Mouse (Mus musculus) erythroblast, embryonic 14.5 days (primary cell): ENCODE data around the gene Zfp3. TPM values are rescaled to one million over a fixed set of nuclear protein-coding genes. Genes with fewer than 3 reads are reported as not detected.
"Not testable (repeated sequence)": the region's sequence is repeated elsewhere in the genome, so short reads cannot be mapped to it uniquely, and the experiment has no call there.

ENCODE experiments used
- H3K27me3 ChIP-seq: 2 replicates; pipeline ENCODE4 v1.6.1; 2012; ENCODE audit warnings: inconsistent platforms; ENCODE audit not compliant: control insufficient read depth
- H3K36me3 ChIP-seq: 2 replicates; pipeline ENCODE4 v1.6.1; 2012; ENCODE audit warnings: mild to moderate bottlenecking, inconsistent platforms; ENCODE audit not compliant: control insufficient read depth
- H3K4me1 ChIP-seq: 2 replicates; pipeline ENCODE4 v1.6.1; 2012; ENCODE audit warnings: inconsistent platforms; ENCODE audit not compliant: control insufficient read depth
- H3K4me3 ChIP-seq: replicated peaks from 2 replicates; pipeline ENCODE3; 2012; ENCODE audit warnings: moderate library complexity, mild to moderate bottlenecking, inconsistent platforms
- H3K9me3 ChIP-seq: 2 replicates; pipeline ENCODE4 v1.6.1; 2012; ENCODE audit warnings: low read length, inconsistent platforms, mixed read lengths; ENCODE audit not compliant: control insufficient read depth
- GATA1 ChIP-seq: IDR thresholded peaks from 2 replicates; pipeline ENCODE4 v1.6.1; 2012; ENCODE audit warnings: low read length, inconsistent platforms, mixed read lengths
- TAL1 ChIP-seq: IDR thresholded peaks from 3 replicates; pipeline ENCODE4 v1.6.1; 2012; ENCODE audit warnings: low read length, inconsistent platforms, mixed read lengths
- polyA plus RNA-seq: library from polyadenylated mRNA; stranded (reverse); fragments of >175 nt; gene quantifications from 2 replicates; pipeline ENCODE4 v1.2.3, GENCODE M21; 2012

Gene Zfp3
- polyA plus RNA-seq, 1 experiment, result 0.04 TPM

- H3K27me3 ChIP-seq, result no peaks in the 10 kb centered on the region
- H3K36me3 ChIP-seq, result peaks cover 5% of the 10 kb centered on the region
- peaks cover 7% of the 10 kb centered on the region for H3K4me1 ChIP-seq
- H3K9me3 ChIP-seq, result no peaks in the 10 kb centered on the region
- H3K4me3 ChIP-seq, result no peak overlapping the region
- no peak for TF ChIP-seq GATA1
Measured at GRCm38 (mm10) chr11:70776830-70777571, 13.0 kb downstream of the Zfp3 start.

- peaks cover 7% of the 10 kb centered on the region for H3K4me1 ChIP-seq
- no peaks in the 10 kb centered on the region for H3K27me3 ChIP-seq
- H3K4me3 ChIP-seq, result no peak overlapping the region
- no peaks in the 10 kb centered on the region for H3K9me3 ChIP-seq
- TF ChIP-seq GATA1 (no peak), TAL1 (no peak)
- H3K36me3 ChIP-seq, result no peaks in the 10 kb centered on the region; the same call in 1 of the 2 replicates
Measured at GRCm38 (mm10) chr11:70777634-70778033, 13.6 kb downstream of the Zfp3 start.

- H3K9me3 ChIP-seq, H3K4me3 ChIP-seq, H3K27me3 ChIP-seq, H3K4me1 ChIP-seq, H3K36me3 ChIP-seq: not testable (repeated sequence)
Measured at GRCm38 (mm10) chr11:70778058-70778457, 14.0 kb downstream of the Zfp3 start.

- TF ChIP-seq TAL1 (no peak), GATA1 (no peak)
- Histone ChIP-seq H3K4me1 (no peaks in the 10 kb centered on the region), H3K4me3 (no peak overlapping the region), H3K27me3 (peaks cover 3% of the 10 kb centered on the region; the same call in 1 of the 2 replicates), H3K36me3 (no peaks in the 10 kb centered on the region), H3K9me3 (no peaks in the 10 kb centered on the region)
Measured at GRCm38 (mm10) chr11:70785908-70786307, 21.9 kb downstream of the Zfp3 start.

- Histone ChIP-seq H3K36me3 (no peaks in the 10 kb centered on the region), H3K27me3 (peaks cover 3% of the 10 kb centered on the region; the same call in 1 of the 2 replicates), H3K4me3 (no peak overlapping the region), H3K4me1 (no peaks in the 10 kb centered on the region), H3K9me3 (no peaks in the 10 kb centered on the region)
- TF ChIP-seq TAL1 (no peak), GATA1 (no peak)
Measured at GRCm38 (mm10) chr11:70787052-70787451, 23.0 kb downstream of the Zfp3 start.

- Histone ChIP-seq H3K9me3 (no peaks in the 10 kb centered on the region), H3K4me3 (no peak overlapping the region), H3K4me1 (no peaks in the 10 kb centered on the region), H3K27me3 (peaks cover 3% of the 10 kb centered on the region; the same call in 1 of the 2 replicates), H3K36me3 (no peaks in the 10 kb centered on the region)
- TF ChIP-seq GATA1 (no peak), TAL1 (no peak)
Measured at GRCm38 (mm10) chr11:70788972-70789655, 25.1 kb downstream of the Zfp3 start.

GRCm38 (mm10) chr11:70790426-70790825, 26.4 kb downstream of the Zfp3 start:
- Histone ChIP-seq H3K27me3 (peaks cover 3% of the 10 kb centered on the region; the same call in 1 of the 2 replicates), H3K9me3 (no peaks in the 10 kb centered on the region), H3K36me3 (no peaks in the 10 kb centered on the region), H3K4me1 (no peaks in the 10 kb centered on the region), H3K4me3 (no peak overlapping the region)
- no peak for TF ChIP-seq GATA1
- no peak for TF ChIP-seq TAL1

- no peaks in the 10 kb centered on the region for H3K9me3 ChIP-seq
- H3K4me1 ChIP-seq, result no peaks in the 10 kb centered on the region
- no peak for TF ChIP-seq GATA1
- TF ChIP-seq TAL1, result no peak
- no peak overlapping the region for H3K4me3 ChIP-seq
- no peaks in the 10 kb centered on the region for H3K36me3 ChIP-seq
- H3K27me3 ChIP-seq, result peaks cover 3% of the 10 kb centered on the region; the same call in 1 of the 2 replicates
Measured at GRCm38 (mm10) chr11:70790874-70791551, 27.0 kb downstream of the Zfp3 start.

- Histone ChIP-seq H3K27me3 (0 out of 2 replicates have a peak, but pooled peaks cover 2% of the 10 kb centered on the region), H3K4me1 (no peaks in the 10 kb centered on the region), H3K4me3 (no peak overlapping the region), H3K9me3 (no peaks in the 10 kb centered on the region), H3K36me3 (no peaks in the 10 kb centered on the region)
- TF ChIP-seq GATA1, result no peak
- TF ChIP-seq TAL1, result no peak
Measured at GRCm38 (mm10) chr11:70791676-70792075, 27.7 kb downstream of the Zfp3 start.
